ENCODE assay signal across 25 mouse cellular contexts in genomic region chr8:86604676-86605075, GRCm38 (mm10). TPM values are rescaled to one million over a fixed set of nuclear protein-coding genes. Genes with fewer than 3 reads are reported as not detected.
DNase-seq lines count a peak whose midpoint lies in the region; ATAC-seq lines count a peak whose summit lies in the region.
"Had no signal": no experiment of that assay in that cellular context is flagged by ENCODE, and none has a peak within 500 bp of the region (broad histone marks: within the 10 kb centered on the region; RNA-seq: fewer than 3 reads in every experiment).

No protein-coding gene starts in this region.

- no peaks in the 10 kb centered on the region for H3K4me1 ChIP-seq in heart, embryonic 12.5 days (replicated peaks)

- no peaks in the 10 kb centered on the region for H3K36me3 ChIP-seq in heart, embryonic 12.5 days
- H3K36me3 ChIP-seq: G1E had no signal

- no peak overlapping the region for H3K4me2 ChIP-seq in heart, embryonic 12.5 days

- peak; percentile 36 for DNase-seq in 416B (ENCODE audit: low read depth)
- no peak for DNase-seq in right cerebral cortex, postnatal 10 days (ENCODE audit: low spot score in 2 of 2)
- DNase-seq in gastrocnemius, adult 18-20 months (ENCODE audit: low spot score), result no peak
- DNase-seq: adrenal gland, adult 2 months; adrenal gland, adult 8-10 months; adrenal gland, postnatal 10 days; adrenal gland, postnatal 14 days; adrenal gland, postnatal 25 days; adrenal gland, postnatal 36 days; B cell, adult 2 months; cerebellum, adult 11 months; cerebellum, adult 11-12 months; cerebellum, adult 18-20 months; cerebellum, adult 2 months had no signal

- H3K27ac ChIP-seq in heart, embryonic 12.5 days (ENCODE audit: poor library complexity, severe bottlenecking), result no peak overlapping the region

- H3K9ac ChIP-seq in heart, embryonic 12.5 days, result no peak overlapping the region

- no peaks in the 10 kb centered on the region for H3K27me3 ChIP-seq in heart, embryonic 12.5 days (replicated peaks)
- H3K27me3 ChIP-seq: CH12.LX had no signal

- 0 out of 2 replicates have a peak, but pooled peaks have one; percentile 22 for ATAC-seq in common myeloid progenitor, adult 5-6 weeks (replicated peaks; ENCODE audit: low read depth, poor library complexity, severe bottlenecking)
- peak; percentile 69 to 83 for ATAC-seq in hematopoietic stem cell, adult 5-6 weeks (replicated peaks in 1 of 2; ENCODE audit: insufficient read depth in 1 of 2, low FRiP score in 2 of 2, low TSS enrichment in 1 of 2, low read depth in 1 of 2, poor library complexity in 2 of 2, severe bottlenecking in 2 of 2)
- ATAC-seq in heart, embryonic 12.5 days (ENCODE audit: insufficient number of reproducible peaks, low FRiP score), result no peak
- ATAC-seq: activated CD4-positive, CD25-positive, alpha-beta regulatory T cell, adult 4 months; CD4-positive, CD25-positive, alpha-beta regulatory T cell, adult 4 months; Patski had no signal

- no peaks in the 10 kb centered on the region for H3K9me3 ChIP-seq in heart, embryonic 12.5 days (replicated peaks)

- no peak overlapping the region for H3K4me3 ChIP-seq in heart, embryonic 12.5 days

- 71% methylated on average over 3 of the region's 3 CpGs for WGBS in heart, embryonic 12.5 days

RNA-seq across cellular contexts. Expression of gene Lonp2, which starts 19.2 kb away (rescaled TPM):
- 59.2 and 68.9 TPM in 2 replicates for total RNA-seq in common myeloid progenitor, adult 5-6 weeks (2017)
- total RNA-seq in hematopoietic stem cell, adult 5-6 weeks (2017), result 90.2 and 95.2 TPM in 2 replicates
- 69.9 and 78.1 TPM in 2 replicates for polyA plus RNA-seq in heart, embryonic 12.5 days (2016; fragmentation: Nextera tagmentation; extraction: Ambion mirVana)
- 10 to 100 TPM; 61.9 to 70.3 TPM for total RNA-seq in gastrocnemius, adult 18-20 months (2021)

RNA-seq across cellular contexts. Expression of gene Abcc12, which starts 24.2 kb away (rescaled TPM):
- not detected in 2 replicates for total RNA-seq in common myeloid progenitor, adult 5-6 weeks (2017)
- not detected in 2 replicates for total RNA-seq in hematopoietic stem cell, adult 5-6 weeks (2017)
- not detected in 2 replicates for polyA plus RNA-seq in heart, embryonic 12.5 days (2016; fragmentation: Nextera tagmentation; extraction: Ambion mirVana)
- not detected for total RNA-seq in gastrocnemius, adult 18-20 months (2021)
- total RNA-seq: adrenal gland, adult 18-20 months; adrenal gland, adult 2 months; adrenal gland, postnatal 25 days; adrenal gland, postnatal 36 days; CH12.LX; MEL had no signal
- polyA plus RNA-seq: activated CD4-positive, CD25-positive, alpha-beta regulatory T cell, adult 4 months; C2C12; CD4-positive, CD25-positive, alpha-beta regulatory T cell, adult 4 months had no signal
